In genomic region chr2:35609317-35609716, GRCm38 (mm10) we compare ENCODE assay signal across 8 mouse cellular contexts. TPM values are rescaled to one million over a fixed set of nuclear protein-coding genes. Genes with fewer than 3 reads are reported as not detected.
DNase-seq lines count a peak whose midpoint lies in the region; ATAC-seq and TF ChIP-seq lines count a peak whose summit lies in the region.

No protein-coding gene starts in this region.

- H3K9ac ChIP-seq in kidney, embryonic 15.5 days, result no peak overlapping the region
- no peak overlapping the region for H3K9ac ChIP-seq in hindbrain, embryonic 12.5 days

- no peaks in the 10 kb centered on the region for H3K9me3 ChIP-seq in kidney, embryonic 15.5 days (replicated peaks)
- no peaks in the 10 kb centered on the region for H3K9me3 ChIP-seq in hindbrain, embryonic 12.5 days (replicated peaks)

- TF ChIP-seq POLR2A in olfactory bulb, adult 2 months (IDR thresholded peaks at IDR 0.05; ENCODE audit: insufficient read depth, low read depth, low read length), result no peak

- 43% methylated on average over 9 of the region's 9 CpGs for WGBS in kidney, embryonic 15.5 days
- 56% methylated on average over 9 of the region's 9 CpGs for WGBS in hindbrain, embryonic 12.5 days
- 23% methylated on average over 9 of the region's 9 CpGs for WGBS in olfactory bulb, adult 2 months

- H3K27ac ChIP-seq in kidney, embryonic 15.5 days, result no peak overlapping the region
- H3K27ac ChIP-seq in hindbrain, embryonic 12.5 days, result no peak overlapping the region
- H3K27ac ChIP-seq in olfactory bulb, adult 2 months (ENCODE audit: insufficient read depth, low read depth, low read length), result no peak overlapping the region

- no peak for DNase-seq in kidney, adult 8-10 months
- DNase-seq in MN1 (ENCODE audit: low spot score), result peak; percentile 84
- DNase-seq in spleen, postnatal 36 days (ENCODE audit: low spot score in 2 of 2), result no peak
- no peak for DNase-seq in kidney, postnatal 10 days

- H3K4me1 ChIP-seq in kidney, embryonic 15.5 days, result peaks cover 72% of the 10 kb centered on the region
- peaks cover 63% of the 10 kb centered on the region for H3K4me1 ChIP-seq in hindbrain, embryonic 12.5 days
- peaks cover 59% of the 10 kb centered on the region for H3K4me1 ChIP-seq in olfactory bulb, adult 2 months (ENCODE audit: control insufficient read depth, insufficient read depth, low read length)

- H3K4me3 ChIP-seq in kidney, embryonic 15.5 days (replicated peaks), result no peak overlapping the region
- H3K4me3 ChIP-seq in hindbrain, embryonic 12.5 days, result no peak overlapping the region
- no peak overlapping the region for H3K4me3 ChIP-seq in olfactory bulb, adult 2 months (ENCODE audit: insufficient read depth, low read depth, low read length)

- ATAC-seq in kidney, embryonic 15.5 days (replicated peaks; ENCODE audit: low FRiP score), result 0 out of 2 replicates have a peak, but pooled peaks have one; percentile 5
- ATAC-seq in common myeloid progenitor, adult 5-6 weeks (replicated peaks; ENCODE audit: low read depth, poor library complexity, severe bottlenecking), result peak; percentile 58
- peak; percentile 17; the same call in 1 of the 2 replicates for ATAC-seq in hindbrain, embryonic 12.5 days (ENCODE audit: low FRiP score)

- H3K27me3 ChIP-seq in kidney, embryonic 15.5 days, result no peaks in the 10 kb centered on the region
- H3K27me3 ChIP-seq in hindbrain, embryonic 12.5 days, result peaks cover 4% of the 10 kb centered on the region; the same call in 1 of the 2 replicates

- no peaks in the 10 kb centered on the region for H3K36me3 ChIP-seq in kidney, embryonic 15.5 days
- H3K36me3 ChIP-seq in hindbrain, embryonic 12.5 days, result no peaks in the 10 kb centered on the region

- TF ChIP-seq CTCF in olfactory bulb, adult 2 months (IDR thresholded peaks at IDR 0.05; ENCODE audit: insufficient read depth, low read depth, low read length), result peak; percentile 54; the same call in 1 of the 2 replicates

- H3K4me2 ChIP-seq in kidney, embryonic 15.5 days, result no peak overlapping the region
- H3K4me2 ChIP-seq in hindbrain, embryonic 12.5 days (replicated peaks), result no peak overlapping the region

RNA-seq across cellular contexts. Expression of gene Dab2ip, which starts 51.3 kb away (rescaled TPM):
- 37.5 and 40.4 TPM in 2 replicates for polyA plus RNA-seq in kidney, embryonic 15.5 days (2015; fragmentation: Nextera tagmentation; extraction: Ambion mirVana)
- 4.2 and 10.1 TPM in 2 replicates for total RNA-seq in common myeloid progenitor, adult 5-6 weeks (2017)
- polyA plus RNA-seq in hindbrain, embryonic 12.5 days (2016; fragmentation: Nextera tagmentation; extraction: Ambion mirVana), result 64.8 and 68.1 TPM in 2 replicates
- not detected in 2 replicates for polyA plus RNA-seq in olfactory bulb, adult 2 months (2012; ENCODE audit: insufficient read depth, insufficient read length, low replicate concordance, missing spikeins)

Comparison
In these comparisons a context has a peak if more than half of its experiments do, and no peak if none do; other contexts are left out.
1. ATAC-seq: peak in every context shown above with its lines; median percentile 58 in common myeloid progenitor, adult 5-6 weeks; 17 in hindbrain, embryonic 12.5 days; 5 in kidney, embryonic 15.5 days.